Mouse (Mus musculus) left cerebral cortex, postnatal 4 days (tissue): ENCODE data around the gene Slc1a4. TPM values are rescaled to one million over a fixed set of nuclear protein-coding genes. Genes with fewer than 3 reads are reported as not detected.

ENCODE experiments used
- DNase-seq: peaks from one replicate; pipeline ENCODE4 v3.0.0-alpha.2; 2022
- intact Hi-C: fragments of 180-260 bp; cut with DNase I; formaldehyde crosslinking; loops from one replicate; pipeline ENCODE4 v1.15.1; 2025
- total RNA-seq, 2 experiments: library from RNA; stranded (reverse); gene quantifications; 2 replicates each; pipeline ENCODE4 v1.2.3; 2021

Gene Slc1a4
- total RNA-seq, result 100 to 1,000 TPM in 1 of 2 experiments, 10 to 100 TPM in 1; 92.6 to 101 TPM

DNA sequence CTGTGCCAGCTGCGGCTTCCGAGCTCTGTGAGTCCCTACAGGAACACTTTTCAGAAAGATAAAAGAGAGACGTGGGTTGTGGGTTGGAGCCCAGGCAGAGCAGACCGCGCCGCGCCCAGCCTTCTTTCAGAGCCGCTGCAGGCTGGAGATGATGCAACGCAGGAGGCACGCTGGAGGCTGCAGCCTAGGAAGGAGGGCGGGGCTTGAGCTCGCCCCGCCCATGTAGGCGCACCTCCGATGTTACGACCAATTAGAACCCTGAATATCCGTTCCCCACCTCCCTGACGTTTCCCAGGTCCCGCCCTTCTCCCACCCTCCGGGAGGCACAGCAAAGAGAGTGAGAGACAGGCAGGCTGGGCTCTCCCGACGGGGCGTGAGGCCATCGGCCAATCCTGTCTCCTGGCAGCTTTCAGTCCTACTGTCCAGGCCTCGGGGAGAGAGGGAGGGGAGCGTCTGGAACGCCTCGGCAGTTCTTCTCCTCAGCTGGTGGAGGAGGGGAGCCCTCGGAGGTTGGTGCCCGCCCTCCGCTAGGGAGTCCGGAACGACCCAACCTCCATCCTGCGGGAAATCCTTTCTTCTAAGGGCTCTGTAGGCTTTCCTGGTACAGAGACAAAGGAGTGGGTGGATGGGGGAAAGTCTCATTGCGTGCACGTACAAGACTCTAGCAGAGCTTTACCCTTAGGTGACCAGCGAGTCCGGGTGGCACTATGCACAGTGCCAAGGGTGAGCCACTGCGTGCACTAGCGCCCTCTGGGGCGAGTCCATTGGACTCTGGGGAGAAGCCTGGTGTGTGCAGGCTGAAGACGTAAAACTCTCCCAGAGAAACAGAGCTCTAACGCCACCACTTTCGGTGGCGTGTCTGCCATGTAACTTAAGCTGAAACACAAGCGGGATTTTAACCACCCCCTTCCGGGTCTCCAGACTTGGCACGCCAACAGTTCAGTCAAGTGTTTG, at the start of gene Slc1a4:
TSS of gene Slc1a4 (minus strand) at position 153 of the 954 bp plus-strand sequence.
- DNase-seq, result peak; percentile 98
- intact Hi-C loops, result loop anchor here (5.0 kb wide), 1 partner anchor 69 kb away; no protein-coding TSS in a partner anchor

DNA sequence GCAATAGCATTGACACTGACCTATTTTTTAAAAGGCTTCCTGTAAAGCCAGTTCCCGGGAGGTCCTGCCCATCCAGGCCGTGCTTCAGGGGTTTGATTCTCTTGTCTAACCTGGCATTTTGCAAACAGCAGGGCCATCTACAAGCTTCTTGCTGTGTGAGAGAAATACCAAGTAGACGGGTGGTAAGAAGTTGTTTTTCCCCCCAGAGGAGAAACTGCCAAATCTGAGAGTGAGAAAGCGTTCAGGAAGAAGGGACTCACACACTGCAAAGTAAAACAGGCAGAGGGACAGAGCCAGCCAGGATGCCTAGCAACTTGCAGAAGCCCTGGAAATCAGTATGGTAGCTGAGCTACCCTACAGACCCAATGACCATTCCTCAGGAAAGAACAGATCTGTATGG, 47.6 kb upstream of the Slc1a4 start:
- no peak for DNase-seq

DNA sequence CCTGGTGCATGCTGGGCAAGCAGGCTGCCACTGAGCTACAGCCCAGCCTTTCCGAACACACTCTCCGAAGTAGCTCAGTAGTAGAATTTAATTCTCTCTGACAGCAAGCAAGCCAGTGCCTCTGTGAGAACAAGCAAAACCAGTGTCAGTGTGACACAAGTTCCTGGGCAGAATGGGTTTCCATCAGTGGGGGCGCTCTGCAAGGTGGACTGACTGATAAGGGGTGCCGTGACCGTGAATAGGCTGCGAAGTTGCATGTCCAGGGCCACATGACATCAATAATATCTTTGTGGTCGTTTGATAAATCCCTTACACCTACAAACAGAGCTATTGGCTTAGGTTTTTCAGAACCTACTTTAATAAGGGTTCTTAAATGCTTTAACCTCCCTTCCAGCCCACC, 44.1 kb upstream of the Slc1a4 start:
- intact Hi-C loops, result no loop called here
- DNase-seq, result no peak

More for the DNA sequence above, 47.6 kb upstream of the Slc1a4 start:
- intact Hi-C loops, result no loop called here

DNA sequence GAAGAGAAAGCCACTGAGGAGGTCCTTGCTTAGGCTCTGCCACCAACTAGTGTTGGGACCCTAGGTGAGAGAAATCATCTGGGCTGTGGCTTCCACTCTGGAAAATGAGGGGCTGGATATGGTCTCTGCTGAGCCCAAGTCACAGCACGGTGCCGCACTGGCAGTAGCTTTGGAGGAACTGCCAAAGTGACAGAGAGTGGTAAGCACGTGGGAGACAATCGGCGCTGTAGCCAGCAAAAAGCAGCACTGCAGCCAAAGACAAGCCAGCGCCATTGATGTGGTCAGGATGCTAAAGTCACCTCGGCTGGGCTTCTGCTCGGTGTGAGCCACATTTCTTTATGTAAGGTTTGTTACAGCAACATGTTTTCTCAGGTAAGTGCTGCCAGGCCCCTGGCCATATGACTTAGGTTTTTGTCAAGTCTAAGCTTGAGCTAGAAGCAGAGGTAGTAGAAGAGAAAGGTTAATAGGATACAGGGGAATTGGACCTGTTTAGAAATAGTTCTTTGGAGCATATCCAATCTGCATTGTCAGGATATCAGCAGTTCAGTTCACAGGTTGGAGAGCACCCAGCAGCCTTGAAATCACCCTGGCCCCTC, 40.2 kb upstream of the Slc1a4 start:
- peak; percentile 77 for DNase-seq
- intact Hi-C loops, result no loop called here

DNA sequence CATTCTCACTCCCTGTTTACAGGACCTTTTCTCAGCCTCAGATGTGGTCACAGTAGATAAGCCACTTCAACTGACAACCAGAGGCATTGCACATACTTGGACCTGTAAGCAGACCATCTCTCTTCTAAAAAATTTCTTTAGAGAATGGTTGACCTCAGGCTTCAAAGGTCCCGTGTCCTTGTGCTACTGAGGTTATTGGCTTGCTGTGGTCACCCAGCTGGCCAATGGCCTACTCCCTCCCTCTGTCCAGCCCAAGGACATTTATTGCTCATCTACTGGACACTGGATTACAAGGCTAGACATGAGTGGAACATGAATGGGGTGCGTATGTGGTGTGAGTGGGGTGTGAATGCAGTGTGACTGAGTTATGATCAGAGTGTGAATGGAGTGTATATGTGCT, 38.0 kb upstream of the Slc1a4 start:
- intact Hi-C loops, result no loop called here
- no peak for DNase-seq

DNA sequence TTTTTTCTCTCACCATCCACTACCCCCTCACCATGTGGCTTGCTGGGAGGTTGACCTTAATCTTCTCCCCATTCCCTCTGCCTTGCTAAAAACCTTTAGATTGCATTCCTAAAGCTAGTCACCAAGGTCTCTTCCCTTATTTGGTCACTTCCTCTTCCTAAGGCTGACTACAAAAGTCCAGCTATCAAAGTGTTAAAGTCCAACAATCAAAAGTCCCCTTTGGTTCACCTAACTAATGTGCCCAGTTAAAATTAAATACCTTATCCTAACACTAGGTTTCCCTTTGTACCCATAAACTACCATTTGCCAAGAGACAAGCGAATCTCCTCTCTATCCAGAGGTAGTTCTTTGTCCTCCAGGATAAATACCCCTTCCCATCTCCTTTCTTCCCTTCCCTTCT, 33.9 kb upstream of the Slc1a4 start:
- intact Hi-C loops, result no loop called here

DNA sequence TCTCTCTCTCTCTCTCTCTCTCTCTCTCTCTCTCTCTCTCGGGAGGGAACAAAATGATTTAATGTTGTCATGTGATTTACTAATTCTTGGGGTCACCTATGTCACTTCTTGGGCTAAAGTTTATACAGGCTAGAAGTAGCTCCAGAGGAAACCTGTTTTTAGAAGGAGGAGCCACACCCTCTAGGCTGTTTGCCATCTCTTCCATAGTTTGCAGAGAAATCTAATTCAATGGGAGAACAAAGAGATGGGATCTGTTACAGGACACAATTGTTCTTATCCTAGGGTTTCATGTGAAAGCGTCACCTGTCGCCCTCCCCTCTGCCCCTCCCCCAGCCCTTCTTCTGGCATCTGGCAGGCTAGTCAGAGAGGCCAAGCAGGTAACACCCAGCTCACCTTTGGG, 28.8 kb upstream of the Slc1a4 start:
- intact Hi-C loops, result no loop called here

More for the DNA sequence above, 33.9 kb upstream of the Slc1a4 start:
- DNase-seq, result no peak

DNA sequence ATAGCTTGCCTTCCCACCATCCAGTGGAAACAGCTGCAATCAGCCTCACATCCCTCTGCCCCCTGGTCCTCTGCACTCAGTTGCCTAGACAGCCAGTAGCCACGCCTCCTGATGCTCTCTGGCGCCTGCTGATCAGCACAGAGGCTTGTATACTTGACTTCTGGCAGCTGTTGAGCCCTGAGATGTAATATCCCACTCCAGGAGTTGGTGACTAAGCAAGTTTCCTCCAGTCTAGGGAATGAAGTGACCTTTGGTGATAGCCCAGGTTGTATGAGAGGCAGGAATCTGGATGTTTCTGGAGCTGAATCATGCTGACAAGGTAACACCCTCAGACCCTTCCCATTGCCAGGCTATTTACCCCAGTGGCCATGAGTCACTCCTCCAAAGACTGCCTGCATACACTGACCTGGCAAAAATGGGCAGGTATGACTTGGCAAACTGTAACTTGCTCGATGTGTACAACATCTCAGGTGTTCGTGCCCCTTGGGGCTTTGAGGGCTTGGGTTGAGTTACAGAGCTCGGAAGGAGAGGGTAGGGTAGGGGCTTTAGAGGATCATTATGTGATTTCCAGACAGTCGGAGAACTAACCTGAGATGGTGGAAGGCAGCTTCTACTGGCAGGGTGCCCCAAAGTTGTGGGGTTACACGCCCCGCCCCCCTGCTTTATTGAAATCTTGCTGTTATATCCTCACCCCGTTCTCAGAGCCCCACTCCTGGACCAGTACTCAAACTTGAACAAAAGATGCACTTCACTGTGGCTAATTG, 25.4 kb upstream of the Slc1a4 start:
- intact Hi-C loops, result no loop called here

More for the DNA sequence above, 28.8 kb upstream of the Slc1a4 start:
- no peak for DNase-seq

DNA sequence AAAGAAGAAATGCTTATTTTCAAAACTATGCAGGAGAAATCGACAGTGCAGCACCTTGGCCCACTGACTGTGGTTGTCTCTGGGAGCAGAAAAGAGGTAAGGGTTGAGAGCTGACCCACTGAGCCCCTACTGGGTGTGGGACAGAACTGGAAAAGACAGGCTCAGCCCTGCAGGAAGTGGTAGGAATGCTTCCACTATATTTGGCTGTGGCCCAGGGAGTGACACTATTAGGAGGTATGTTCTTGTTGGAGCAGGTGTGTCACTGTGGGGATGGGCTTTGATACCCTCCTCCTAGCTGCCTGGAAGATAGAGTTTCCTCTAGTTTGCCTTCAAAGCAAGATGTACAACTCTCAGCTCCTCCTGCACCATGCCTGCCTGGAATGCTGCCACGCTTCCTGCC, 16.0 kb upstream of the Slc1a4 start:
- DNase-seq, result no peak
- intact Hi-C loops, result no loop called here

More for the DNA sequence above, 25.4 kb upstream of the Slc1a4 start:
- DNase-seq, result no peak

DNA sequence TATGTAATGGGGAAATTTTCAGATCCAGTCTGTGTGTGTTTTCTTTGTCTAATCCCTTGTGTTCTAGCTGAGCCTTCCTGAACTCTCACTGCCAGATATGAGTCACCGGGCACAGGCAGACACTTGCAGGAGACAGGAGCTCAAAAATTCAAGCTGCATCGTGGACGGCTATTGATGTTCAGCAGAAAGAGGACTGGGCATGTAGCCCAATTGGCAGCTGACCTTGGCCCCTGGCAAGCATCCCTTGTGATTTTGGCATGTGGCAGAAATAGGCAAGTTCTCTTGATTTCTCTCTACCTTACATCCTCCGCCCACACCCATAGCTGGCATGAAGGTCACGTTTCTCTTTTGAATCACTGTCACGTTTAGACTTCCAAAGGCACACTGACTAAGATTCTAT, 15.0 kb upstream of the Slc1a4 start:
- intact Hi-C loops, result no loop called here

DNA sequence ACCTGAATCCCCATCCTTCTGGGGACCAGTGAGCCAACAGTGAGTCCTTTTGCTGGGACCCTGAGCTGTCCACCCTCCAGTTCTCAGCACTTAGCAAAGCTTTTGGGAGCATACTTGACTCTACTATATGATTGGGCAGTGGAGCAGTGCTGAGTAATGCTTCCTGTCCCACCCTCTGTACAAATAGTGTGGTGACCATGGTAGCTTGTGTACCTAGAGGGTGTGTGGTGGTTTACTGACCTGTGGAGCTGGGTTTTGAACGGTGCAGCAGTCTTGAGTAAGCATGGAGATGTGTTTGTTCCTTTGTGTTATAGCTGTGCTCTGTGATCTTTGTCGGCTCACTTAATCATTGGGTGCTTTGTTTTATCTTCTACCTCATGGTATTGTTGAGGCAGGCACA, 13.9 kb upstream of the Slc1a4 start:
- no peak for DNase-seq
- intact Hi-C loops, result no loop called here

More for the DNA sequence above, 15.0 kb upstream of the Slc1a4 start:
- DNase-seq, result peak; percentile 88

DNA sequence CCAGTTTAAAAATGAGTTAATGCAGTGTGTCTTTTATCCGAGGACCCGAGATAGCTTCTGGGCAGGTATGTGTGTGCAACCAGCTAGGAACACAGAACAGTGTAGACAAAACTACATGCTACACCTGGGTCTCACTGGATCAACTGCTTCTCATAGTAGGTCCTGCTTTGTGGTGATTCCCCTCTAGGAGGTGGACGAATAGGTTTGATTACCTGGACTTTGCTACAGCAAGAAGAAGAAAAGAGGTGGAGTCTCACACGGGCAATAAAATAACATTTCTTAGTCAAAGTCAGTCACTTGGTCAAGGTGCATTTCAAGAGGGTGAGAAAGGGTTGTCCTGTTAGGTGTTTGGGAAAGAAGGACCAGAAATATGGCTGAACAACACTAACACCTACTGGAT, 11.4 kb upstream of the Slc1a4 start:
- no peak for DNase-seq
- intact Hi-C loops, result no loop called here

DNA sequence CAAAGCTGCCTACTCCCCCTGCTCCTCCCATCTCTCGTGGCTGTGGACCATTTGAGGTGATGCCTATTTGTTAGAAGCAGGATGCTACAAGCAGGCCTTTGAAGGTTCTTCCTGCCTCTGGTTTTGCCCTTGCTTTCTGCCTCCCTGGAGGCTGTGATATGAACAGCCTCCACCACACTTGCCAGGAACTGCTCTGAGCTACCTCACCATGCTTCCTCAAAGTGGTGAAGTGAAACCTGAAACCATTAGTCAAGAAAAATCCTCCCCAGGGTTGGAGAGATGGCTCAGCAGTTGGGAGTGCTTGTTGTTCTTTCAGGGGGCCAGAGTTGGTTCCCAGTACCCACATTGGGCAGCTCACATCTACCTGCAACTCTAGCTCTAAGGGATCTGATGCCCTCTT, 9.1 kb upstream of the Slc1a4 start:
- DNase-seq, result no peak
- intact Hi-C loops, result no loop called here

DNA sequence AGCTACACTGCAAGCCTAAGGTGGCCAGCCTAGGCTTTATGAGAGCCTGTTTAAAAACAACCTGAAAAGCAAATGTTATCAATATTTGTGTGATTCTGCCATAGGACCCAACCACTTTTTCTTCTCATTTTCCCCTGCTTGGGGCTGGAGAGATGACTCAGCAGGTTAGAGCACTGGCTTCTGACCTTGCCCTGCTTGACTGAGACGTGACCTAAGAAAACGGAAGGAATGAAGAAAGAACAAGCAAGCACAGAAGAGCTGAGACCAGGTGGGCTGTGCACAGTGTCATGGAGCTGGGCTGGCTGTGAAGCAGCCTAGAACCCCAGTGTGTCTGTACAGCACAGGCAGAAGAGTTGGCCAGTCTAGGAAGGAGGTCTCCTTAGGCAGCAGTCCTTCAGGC, 6.2 kb upstream of the Slc1a4 start:
- intact Hi-C loops, result no loop called here

DNA sequence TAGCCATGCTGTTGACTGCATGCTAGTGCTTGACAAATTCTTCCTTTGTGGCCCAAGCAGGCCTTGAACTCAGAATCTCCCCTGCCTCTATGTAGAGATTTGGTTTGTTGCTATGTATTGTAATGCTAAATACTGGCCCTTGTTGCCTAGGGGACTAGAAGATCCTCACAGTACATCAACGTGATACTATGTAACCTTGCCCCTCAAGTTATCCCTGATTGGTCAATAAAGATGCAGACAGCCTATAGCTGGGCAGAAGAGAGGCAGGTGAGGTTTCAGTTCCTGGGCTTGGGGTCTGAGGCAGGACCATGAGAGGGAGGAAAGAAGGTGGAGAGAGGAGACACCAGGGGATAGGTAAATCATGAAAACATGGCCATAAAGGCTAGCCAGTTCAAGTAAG, 1.8 kb upstream of the Slc1a4 start:
- no peak for DNase-seq
- intact Hi-C loops, result loop anchor here (5.0 kb wide), 1 partner anchor 68 kb away; no protein-coding TSS in a partner anchor

More for the DNA sequence above, 6.2 kb upstream of the Slc1a4 start:
- DNase-seq, result no peak

DNA sequence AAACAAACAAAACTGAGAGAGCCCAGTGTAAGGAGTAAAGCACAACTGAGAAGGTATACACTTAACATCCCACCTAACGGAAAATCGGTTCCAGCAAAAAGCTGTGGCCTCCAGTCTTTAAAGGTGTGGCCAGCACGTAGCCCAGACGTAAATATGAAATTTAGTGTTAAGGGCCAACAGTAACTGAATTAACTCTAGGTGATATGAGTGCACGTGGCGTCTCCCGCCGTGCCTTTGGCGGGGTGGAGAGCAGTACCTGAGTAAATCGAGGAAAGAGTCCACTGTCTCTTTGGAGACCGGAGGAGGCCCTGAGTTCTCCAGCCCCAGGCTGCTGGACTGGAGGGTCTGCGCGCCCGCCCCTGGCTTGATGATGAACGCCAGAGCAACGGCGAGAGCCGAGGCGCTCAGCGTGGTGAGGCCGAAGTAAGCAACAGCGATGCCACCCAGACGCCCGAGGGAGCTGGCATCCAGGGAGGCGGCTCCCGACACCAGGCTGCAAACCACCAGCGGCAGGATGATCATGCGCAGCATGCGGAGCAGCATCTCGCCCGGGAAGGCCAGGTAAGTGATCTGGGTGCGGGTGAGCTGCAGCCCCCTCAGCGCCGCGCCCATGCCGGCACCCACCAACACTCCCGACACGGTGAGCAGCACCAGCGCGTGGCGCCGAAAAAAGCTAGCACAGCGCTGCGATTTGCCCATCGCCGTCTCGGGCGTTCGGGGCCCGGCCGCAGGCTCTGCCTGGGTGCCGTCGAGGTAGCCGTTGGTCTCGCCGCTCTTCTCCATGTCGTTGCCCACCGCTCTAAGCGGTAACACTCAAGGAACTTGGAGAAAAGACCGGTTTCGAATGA, 599 bp downstream of the Slc1a4 start:
- intact Hi-C loops, result loop anchor here (5.0 kb wide), 1 partner anchor 70 kb away; no protein-coding TSS in a partner anchor
- peak; percentile 37 for DNase-seq

DNA sequence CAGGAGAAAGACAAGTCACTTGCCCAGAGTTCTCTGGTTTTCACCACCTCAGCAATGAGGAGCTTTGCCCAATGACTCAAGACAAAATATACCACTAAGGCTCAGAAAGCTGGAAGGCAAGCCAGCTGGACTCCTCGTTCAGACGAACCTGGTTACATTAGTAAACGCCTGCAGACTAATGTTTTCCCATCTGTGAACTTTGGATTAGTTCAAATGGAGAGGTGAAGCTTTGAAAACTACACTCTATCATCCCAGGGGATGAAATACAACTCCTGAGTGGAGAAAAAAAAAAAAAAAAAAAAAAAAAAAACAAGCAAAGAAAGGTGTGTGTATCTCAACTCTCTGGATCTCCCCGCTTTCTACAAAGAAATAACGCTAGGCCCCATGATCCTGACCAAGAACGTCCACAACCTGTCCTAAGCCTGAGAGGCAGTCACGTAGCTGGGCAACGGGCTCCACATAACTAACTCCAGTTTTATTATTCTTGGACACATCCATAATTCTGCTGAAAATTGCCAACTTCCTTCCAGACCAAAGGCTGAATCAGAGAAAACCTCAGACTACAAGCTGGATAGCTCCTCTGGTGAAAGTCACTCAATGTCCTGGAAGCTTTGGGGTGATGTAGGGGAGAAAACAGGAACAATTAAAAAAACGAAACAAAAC, 1.4 kb downstream of the Slc1a4 start:
- intact Hi-C loops, result loop anchor here (5.0 kb wide), 1 partner anchor 71 kb away; no protein-coding TSS in a partner anchor
- no peak for DNase-seq

DNA sequence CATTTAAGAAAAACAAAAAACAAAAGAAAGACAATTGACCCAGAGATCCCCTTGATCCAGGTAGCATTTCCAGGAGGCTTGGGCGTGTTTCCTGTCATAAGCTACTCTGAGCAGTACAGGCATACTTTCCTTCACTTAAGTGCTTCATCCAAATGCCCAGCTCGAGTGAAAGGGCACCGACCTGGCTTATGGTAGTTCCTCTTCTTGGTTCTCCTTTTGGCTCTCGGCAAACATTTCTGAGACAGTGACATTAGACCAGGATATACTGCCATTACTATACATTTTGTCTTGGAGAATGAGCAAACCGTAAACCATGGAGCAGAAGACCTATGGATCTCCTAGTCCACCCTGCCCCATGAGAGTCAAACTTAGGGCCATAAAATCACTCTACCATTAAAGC, 2.8 kb downstream of the Slc1a4 start:
- no peak for DNase-seq
- intact Hi-C loops, result loop anchor here (5.0 kb wide), 1 partner anchor 73 kb away; no protein-coding TSS in a partner anchor

DNA sequence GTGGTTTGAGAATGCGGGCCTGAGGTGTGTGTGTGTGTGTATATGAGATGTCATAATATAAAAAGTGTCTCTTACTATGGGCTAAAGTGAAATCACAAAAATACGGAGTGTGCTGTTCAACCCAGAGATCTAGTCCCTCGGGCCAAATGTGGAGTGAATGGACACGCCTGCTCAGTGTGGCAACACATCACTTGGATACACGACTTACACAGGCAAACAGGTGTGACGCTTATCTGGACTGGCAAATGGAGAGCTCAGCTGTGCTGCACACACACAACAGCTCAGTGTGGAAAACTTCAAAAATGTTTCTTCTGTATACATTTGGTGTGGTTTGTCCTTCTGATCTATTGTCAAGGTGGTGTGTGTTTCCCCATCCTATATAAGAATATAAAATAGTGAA, 3.7 kb downstream of the Slc1a4 start:
- DNase-seq, result no peak
- intact Hi-C loops, result no loop called here
